In the genomic region with DNA sequence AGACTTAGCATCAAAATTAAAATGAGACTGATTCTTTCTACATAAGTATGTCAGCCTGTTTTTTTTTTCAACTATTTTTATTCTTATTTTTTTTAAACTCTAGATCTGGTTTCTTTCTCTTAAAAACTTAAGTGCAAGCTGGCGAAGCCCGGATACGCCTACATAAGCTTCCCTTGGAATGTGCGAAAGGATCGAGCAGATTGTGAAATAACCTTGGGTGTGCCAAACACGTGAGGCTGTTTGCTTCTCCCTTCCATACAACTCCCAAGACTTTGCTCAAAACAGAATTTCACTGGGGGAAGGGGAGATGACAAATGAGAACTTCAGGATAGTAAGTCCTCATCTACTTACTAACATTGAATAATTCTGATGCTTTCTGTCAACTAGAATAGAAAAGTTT, we compare ENCODE assay signal across 16 mouse cellular contexts.
DNase-seq lines count a peak whose midpoint lies in the region; ATAC-seq and TF ChIP-seq lines count a peak whose summit lies in the region.
"Had no signal": no experiment of that assay in that cellular context is flagged by ENCODE, and none has a peak within 500 bp of the region (broad histone marks: within the 10 kb centered on the region; RNA-seq: fewer than 3 reads in every experiment).

No protein-coding gene starts in this region.

- H3K9me3 ChIP-seq in hindbrain, embryonic 13.5 days, result no peaks in the 10 kb centered on the region
- H3K9me3 ChIP-seq: heart, embryonic 13.5 days; liver, embryonic 12.5 days had no signal

- H3K4me1 ChIP-seq in hindbrain, embryonic 13.5 days (replicated peaks), result no peaks in the 10 kb centered on the region
- H3K4me1 ChIP-seq: heart, embryonic 13.5 days; liver, embryonic 12.5 days had no signal

- no peak overlapping the region for H3K27ac ChIP-seq in gastrocnemius, adult 2 months
- peak overlapping the region; percentile 39; the same call in 1 of the 2 replicates for H3K27ac ChIP-seq in layer of hippocampus, adult 2 months
- H3K27ac ChIP-seq in hindbrain, embryonic 13.5 days, result no peak overlapping the region
- H3K27ac ChIP-seq: heart, embryonic 13.5 days; liver, embryonic 12.5 days had no signal

- H3K9ac ChIP-seq in hindbrain, embryonic 13.5 days, result no peak overlapping the region
- H3K9ac ChIP-seq: heart, embryonic 13.5 days; liver, embryonic 12.5 days had no signal

- DNase-seq in gastrocnemius, adult 2 months, result peak; percentile 31
- no peak for DNase-seq in gastrocnemius, postnatal 10 days
- peak; percentile 94 for DNase-seq in brain, adult 2 months (ENCODE audit: low read depth, low spot score)
- peak; percentile 59 to 82 for DNase-seq in layer of hippocampus, adult 2 months (ENCODE audit: low spot score in 2 of 2)
- peak; percentile 89 for DNase-seq in right cerebral cortex, adult 18-20 months
- DNase-seq in cerebellum, adult 11-12 months, result no peak
- DNase-seq in ovary, adult 18-20 months (ENCODE audit: low spot score), result no peak
- DNase-seq: adrenal gland, adult 8-10 months; kidney, postnatal 10 days; thymus, adult 18-20 months had no signal

- H3K4me3 ChIP-seq in gastrocnemius, adult 2 months, result no peak overlapping the region
- no peak overlapping the region for H3K4me3 ChIP-seq in layer of hippocampus, adult 2 months
- H3K4me3 ChIP-seq in hindbrain, embryonic 13.5 days, result no peak overlapping the region
- H3K4me3 ChIP-seq: erythroblast, embryonic 14.5 days; heart, embryonic 13.5 days; liver, embryonic 12.5 days had no signal

- ATAC-seq in hindbrain, embryonic 13.5 days (ENCODE audit: low FRiP score), result no peak
- ATAC-seq: hindbrain, embryonic 16.5 days; liver, embryonic 12.5 days; Patski had no signal

- TF ChIP-seq CTCF in gastrocnemius, adult 2 months (IDR thresholded peaks at IDR 0.05), result no peak
- no peak for TF ChIP-seq CTCF in layer of hippocampus, adult 2 months (conservative IDR thresholded peaks at IDR 0.05)

- H3K27me3 ChIP-seq in hindbrain, embryonic 13.5 days, result no peaks in the 10 kb centered on the region
- H3K27me3 ChIP-seq: heart, embryonic 13.5 days; liver, embryonic 12.5 days; Patski had no signal

- no peaks in the 10 kb centered on the region for H3K36me3 ChIP-seq in hindbrain, embryonic 13.5 days
- H3K36me3 ChIP-seq: heart, embryonic 13.5 days; liver, embryonic 12.5 days had no signal

- 91% methylated on average over 6 of the region's 6 CpGs for WGBS in hindbrain, embryonic 13.5 days

- no peak overlapping the region for H3K4me2 ChIP-seq in hindbrain, embryonic 13.5 days
- H3K4me2 ChIP-seq: heart, embryonic 13.5 days; liver, embryonic 12.5 days had no signal

- intact Hi-C loops in gastrocnemius, adult 2 months (cut with DNase I), result no loop called here

Comparison
In these comparisons a context has a peak if more than half of its experiments do, and no peak if none do; other contexts are left out.
1. DNase-seq: peak in gastrocnemius, adult 2 months (single experiment), brain, adult 2 months (single experiment), layer of hippocampus, adult 2 months (2 of 2) and right cerebral cortex, adult 18-20 months (single experiment); none in gastrocnemius, postnatal 10 days (single experiment), cerebellum, adult 11-12 months (single experiment) and ovary, adult 18-20 months (single experiment).